ENCODE assay signal across 8 mouse cellular contexts in genomic region chr5:134393624-134394023, GRCm38 (mm10).
DNase-seq lines count a peak whose midpoint lies in the region; ATAC-seq and TF ChIP-seq lines count a peak whose summit lies in the region.

No protein-coding gene starts in this region.

- intact Hi-C loops in heart, postnatal 10 days (cut with DNase I), result no loop called here
- intact Hi-C loops in gastrocnemius, adult 2 months (cut with DNase I), result no loop called here

- peak; percentile 13 for ATAC-seq in activated CD4-positive, CD25-positive, alpha-beta regulatory T cell, adult 4 months
- ATAC-seq in liver, embryonic 11.5 days (replicated peaks; ENCODE audit: low FRiP score), result peak; percentile 86

- peak overlapping the region; percentile 46 for H3K4me2 ChIP-seq in liver, embryonic 11.5 days

- no peak overlapping the region for H3K4me3 ChIP-seq in liver, embryonic 11.5 days (ENCODE audit: low read depth, low read length)
- no peak overlapping the region for H3K4me3 ChIP-seq in gastrocnemius, adult 2 months
- no peak overlapping the region for H3K4me3 ChIP-seq in thymus, adult 2 months (ENCODE audit: control insufficient read depth, insufficient read depth, low read length)

- peak; percentile 26 for DNase-seq in CD4-positive helper T cell, adult 2 months (ENCODE audit: low read depth, low spot score)
- peak; percentile 40 to 44 for DNase-seq in heart, postnatal 10 days
- no peak for DNase-seq in liver, embryonic 11.5 days (ENCODE audit: low spot score)
- no peak for DNase-seq in gastrocnemius, adult 2 months
- DNase-seq in adrenal gland, postnatal 10 days, result no peak
- DNase-seq in frontal cortex, postnatal 10 days (ENCODE audit: low spot score in 2 of 2), result no peak
- DNase-seq in thymus, adult 2 months, result no peak

- TF ChIP-seq CTCF in gastrocnemius, adult 2 months (IDR thresholded peaks at IDR 0.05), result no peak
- no peak for TF ChIP-seq CTCF in thymus, adult 2 months (IDR thresholded peaks at IDR 0.05; ENCODE audit: borderline replicate concordance, control insufficient read depth, extremely low read depth, insufficient read depth, low read length, poor library complexity)

- TF ChIP-seq POLR2A in thymus, adult 2 months (IDR thresholded peaks at IDR 0.05; ENCODE audit: control insufficient read depth, extremely low read depth, insufficient read depth, low read length, poor library complexity), result no peak

- 45% methylated on average over 6 of the region's 6 CpGs for WGBS in liver, embryonic 11.5 days
- 82% methylated on average over 6 of the region's 6 CpGs for WGBS in thymus, adult 2 months

- no peaks in the 10 kb centered on the region for H3K27me3 ChIP-seq in liver, embryonic 11.5 days (replicated peaks; ENCODE audit: control insufficient read depth, insufficient read depth, low read length)
- no peaks in the 10 kb centered on the region for H3K27me3 ChIP-seq in thymus, adult 2 months (ENCODE audit: control insufficient read depth, insufficient read depth, low read length)

- H3K4me1 ChIP-seq in liver, embryonic 11.5 days (replicated peaks; ENCODE audit: control insufficient read depth, insufficient read depth, low read length), result peaks cover 17% of the 10 kb centered on the region
- H3K4me1 ChIP-seq in thymus, adult 2 months (replicated peaks; ENCODE audit: control insufficient read depth, insufficient read depth, low read length), result peaks cover 22% of the 10 kb centered on the region

- peak overlapping the region; percentile 56 for H3K27ac ChIP-seq in liver, embryonic 11.5 days (ENCODE audit: low read depth, low read length)
- no peak overlapping the region for H3K27ac ChIP-seq in gastrocnemius, adult 2 months
- no peak overlapping the region for H3K27ac ChIP-seq in thymus, adult 2 months (ENCODE audit: control insufficient read depth, insufficient read depth, low read length)

- no peaks in the 10 kb centered on the region for H3K9me3 ChIP-seq in liver, embryonic 11.5 days (ENCODE audit: control insufficient read depth, low read length)

- H3K9ac ChIP-seq in liver, embryonic 11.5 days (ENCODE audit: low read depth, low read length), result no peak overlapping the region; the same call in 1 of the 2 replicates

- H3K36me3 ChIP-seq in liver, embryonic 11.5 days (ENCODE audit: control insufficient read depth, insufficient read depth, low read length), result peaks cover 31% of the 10 kb centered on the region
- peaks cover 14% of the 10 kb centered on the region for H3K36me3 ChIP-seq in thymus, adult 2 months (ENCODE audit: control insufficient read depth, insufficient read depth, low read length)

Comparison
In these comparisons a context has a peak if more than half of its experiments do, and no peak if none do; other contexts are left out.
1. DNase-seq: peak in CD4-positive helper T cell, adult 2 months (single experiment) and heart, postnatal 10 days (2 of 2); none in liver, embryonic 11.5 days (single experiment), gastrocnemius, adult 2 months (single experiment), adrenal gland, postnatal 10 days (single experiment), frontal cortex, postnatal 10 days (0 of 2) and thymus, adult 2 months (single experiment).